Mouse (Mus musculus) hindbrain, embryonic 14.5 days (tissue): ENCODE results near the gene Poll. TPM values are rescaled to one million over a fixed set of nuclear protein-coding genes. Genes with fewer than 3 reads are reported as not detected.

Experiments
- ATAC-seq: fragments of 200-750 bp; cut with Nextera tagmentation; 2 replicates; pipeline ENCODE4 v1.8.0; 2017; ENCODE audit warnings: moderate number of reproducible peaks, mild to moderate bottlenecking, moderate TSS enrichment, moderate library complexity; ENCODE audit not compliant: low FRiP score
- DNase-seq: peaks from one replicate; pipeline ENCODE4 v3.0.0-alpha.2; 2015; ENCODE audit warnings: low spot score
- H3K27ac ChIP-seq: fragments of 300-500 bp; sonication (generic); 2 replicates; pipeline ENCODE4 v1.5.1; 2014; ENCODE audit warnings: mild to moderate bottlenecking, moderate library complexity
- H3K27me3 ChIP-seq: fragments of 300-500 bp; sonication (generic); 2 replicates; pipeline ENCODE4 v1.6.1; 2014; ENCODE audit warnings: mild to moderate bottlenecking, low read length, mixed read lengths; ENCODE audit not compliant: control insufficient read depth, insufficient read depth
- H3K36me3 ChIP-seq: fragments of 300-500 bp; sonication (generic); replicated peaks from 2 replicates; pipeline ENCODE4 v1.6.1; 2014; ENCODE audit not compliant: control insufficient read depth, insufficient read depth
- H3K4me1 ChIP-seq: fragments of 300-500 bp; sonication (generic); replicated peaks from 2 replicates; pipeline ENCODE4 v1.6.1; 2014; ENCODE audit warnings: antibody characterized with exemption, low read length, mixed read lengths; ENCODE audit not compliant: control insufficient read depth, insufficient read depth
- H3K4me2 ChIP-seq: fragments of 300-500 bp; sonication (generic); replicated peaks from 2 replicates; pipeline ENCODE4 v1.6.1; 2014; ENCODE audit warnings: mild to moderate bottlenecking, moderate library complexity
- H3K4me3 ChIP-seq: fragments of 300-500 bp; sonication (generic); replicated peaks from 2 replicates; pipeline ENCODE4 v1.5.1; 2014; ENCODE audit warnings: mild to moderate bottlenecking, low read length
- H3K9ac ChIP-seq: fragments of 300-500 bp; sonication (generic); 2 replicates; pipeline ENCODE4 v1.6.1; 2014
- H3K9me3 ChIP-seq: fragments of 300-500 bp; sonication (generic); 2 replicates; pipeline ENCODE4 v1.6.1; 2016; ENCODE audit warnings: low read length; ENCODE audit not compliant: control insufficient read depth
- WGBS: fragments of 180-500 bp; shearing (Covaris S2); extraction: QIAGEN DNeasy Blood & Tissue Kit; methylation state at CpG from one replicate; pipeline ENCODE4 v1.1.7; 2014; 5-methylcytosine and 5-hydroxymethylcytosine counted together
- polyA plus RNA-seq: library from polyadenylated mRNA; unstranded; fragments of >200 nt; fragmentation: Nextera tagmentation; extraction: Ambion mirVana; gene quantifications from 2 replicates; pipeline ENCODE4 v1.2.1, GENCODE M21; 2014

Poll gene
- polyA plus RNA-seq, 1 experiment from 2014 or later, result 12.3 TPM

- Histone ChIP-seq H3K36me3 (no peaks in the 10 kb centered on the region), H3K9me3 (no peaks in the 10 kb centered on the region), H3K9ac (peak overlapping the region; percentile 43), H3K4me2 (peak overlapping the region; percentile 74), H3K4me1 (peaks cover 26% of the 10 kb centered on the region), H3K4me3 (peak overlapping the region; percentile 30), H3K27me3 (peaks cover 31% of the 10 kb centered on the region), H3K27ac (no peak overlapping the region)
- DNase-seq (no peak), ATAC-seq (no peak)
- 2% methylated on average over 15 of the region's 26 CpGs for WGBS
Observed at GRCm38 (mm10) chr19:45544152-45544924, 16.0 kb downstream of the Poll start.

- Histone ChIP-seq H3K4me1 (peaks cover 21% of the 10 kb centered on the region), H3K9me3 (no peaks in the 10 kb centered on the region), H3K4me3 (peak overlapping the region; percentile 34; the same call in 1 of the 2 replicates), H3K36me3 (no peaks in the 10 kb centered on the region), H3K27me3 (peaks cover 31% of the 10 kb centered on the region), H3K4me2 (peak overlapping the region; percentile 65), H3K27ac (peak overlapping the region; percentile 86), H3K9ac (peak overlapping the region; percentile 65)
- 12% methylated on average over 3 of the region's 3 CpGs for WGBS
- ATAC-seq (no peak), DNase-seq (no peak)
Observed at GRCm38 (mm10) chr19:45542061-45542460, 18.3 kb downstream of the Poll start.

GRCm38 (mm10) chr19:45541409-45542041 is 18.8 kb downstream of the Poll start:
- Histone ChIP-seq H3K4me3 (peak overlapping the region; percentile 34), H3K36me3 (no peaks in the 10 kb centered on the region), H3K4me2 (peak overlapping the region; percentile 65), H3K9ac (peak overlapping the region; percentile 65), H3K4me1 (peaks cover 21% of the 10 kb centered on the region), H3K9me3 (no peaks in the 10 kb centered on the region), H3K27ac (peak overlapping the region; percentile 86), H3K27me3 (peaks cover 31% of the 10 kb centered on the region)
- peak; percentile 57; the same call in 1 of the 2 replicates for ATAC-seq
- peak; percentile 71 for DNase-seq
- WGBS, result under 1% methylated on average over 46 of the region's 58 CpGs

- Histone ChIP-seq H3K27ac (peak overlapping the region; percentile 86), H3K4me2 (peak overlapping the region; percentile 65), H3K4me1 (peaks cover 21% of the 10 kb centered on the region), H3K9me3 (no peaks in the 10 kb centered on the region), H3K36me3 (no peaks in the 10 kb centered on the region), H3K27me3 (peaks cover 26% of the 10 kb centered on the region), H3K4me3 (peak overlapping the region; percentile 34), H3K9ac (peak overlapping the region; percentile 65)
- ATAC-seq (0 out of 2 replicates have a peak, but pooled peaks have one; percentile 9), DNase-seq (no peak)
- 17% methylated on average over 8 of the region's 8 CpGs for WGBS
Observed at GRCm38 (mm10) chr19:45540657-45541408, 19.5 kb downstream of the Poll start.

- no peak for DNase-seq
- WGBS, result 48% methylated on average over 1 of the region's 1 CpGs
- H3K4me1 ChIP-seq, result peaks cover 24% of the 10 kb centered on the region
Observed at GRCm38 (mm10) chr19:45537505-45537904, 22.8 kb downstream of the Poll start.

GRCm38 (mm10) chr19:45535929-45536328 is 24.4 kb downstream of the Poll start:
- 50% methylated on average over 6 of the region's 6 CpGs for WGBS
- DNase-seq (no peak), ATAC-seq (peak; percentile 59)
- no peaks in the 10 kb centered on the region for H3K27me3 ChIP-seq
- peaks cover 4% of the 10 kb centered on the region; the same call in 1 of the 2 replicates for H3K36me3 ChIP-seq
- H3K9me3 ChIP-seq, result no peaks in the 10 kb centered on the region
- no peak overlapping the region for H3K9ac ChIP-seq
- no peak overlapping the region for H3K4me3 ChIP-seq
- H3K4me1 ChIP-seq, result peaks cover 14% of the 10 kb centered on the region
- H3K4me2 ChIP-seq, result no peak overlapping the region
- no peak overlapping the region; the same call in 1 of the 2 replicates for H3K27ac ChIP-seq

More at GRCm38 (mm10) chr19:45537505-45537904, 22.8 kb downstream of the Poll start:
- no peak for ATAC-seq
- Histone ChIP-seq H3K27me3 (peaks cover 4% of the 10 kb centered on the region), H3K9ac (no peak overlapping the region), H3K36me3 (no peaks in the 10 kb centered on the region), H3K4me2 (no peak overlapping the region), H3K9me3 (no peaks in the 10 kb centered on the region), H3K27ac (no peak overlapping the region), H3K4me3 (no peak overlapping the region)

- peaks cover 7% of the 10 kb centered on the region; the same call in 1 of the 2 replicates for H3K4me1 ChIP-seq
- H3K27ac ChIP-seq, result no peak overlapping the region; the same call in 1 of the 2 replicates
- no peak overlapping the region for H3K4me3 ChIP-seq
- H3K36me3 ChIP-seq, result peaks cover 7% of the 10 kb centered on the region
- H3K9ac ChIP-seq, result no peak overlapping the region
- 72% methylated on average over 8 of the region's 8 CpGs for WGBS
- H3K9me3 ChIP-seq, result no peaks in the 10 kb centered on the region
- no peak for ATAC-seq
- no peaks in the 10 kb centered on the region for H3K27me3 ChIP-seq
- no peak for DNase-seq
- no peak overlapping the region for H3K4me2 ChIP-seq
Observed at GRCm38 (mm10) chr19:45535214-45535735, 25.1 kb downstream of the Poll start.

- Histone ChIP-seq H3K9me3 (no peaks in the 10 kb centered on the region), H3K27me3 (no peaks in the 10 kb centered on the region), H3K4me1 (peaks cover 7% of the 10 kb centered on the region; the same call in 1 of the 2 replicates), H3K27ac (no peak overlapping the region), H3K4me3 (no peak overlapping the region), H3K9ac (no peak overlapping the region), H3K4me2 (no peak overlapping the region), H3K36me3 (peaks cover 24% of the 10 kb centered on the region)
- 66% methylated on average over 7 of the region's 7 CpGs for WGBS
- ATAC-seq, result no peak
- no peak for DNase-seq
Observed at GRCm38 (mm10) chr19:45533617-45534016, 26.7 kb downstream of the Poll start.
